Mouse (Mus musculus) CH12.LX (cell line): ENCODE measurements around the gene Srgap2.

Source experiments
- CHD2 ChIP-seq: IDR thresholded peaks from 2 replicates; pipeline ENCODE4 v1.6.1; 2011; ENCODE audit warnings: low read length, improper control_type of control experiment
- CTCF ChIP-seq, 2 experiments: IDR thresholded peaks in 1 of 2; conservative IDR thresholded peaks in 1 of 2; 2 replicates each; pipeline ENCODE4 v1.5.1; 2011 to 2012; ENCODE audit warnings: low read depth in 2 of 2, low read length in 2 of 2, improper control_type of control experiment in 1 of 2, inconsistent platforms in 1 of 2, mild to moderate bottlenecking in 1 of 2, moderate library complexity in 1 of 2
- E2F4 ChIP-seq: IDR thresholded peaks from 2 replicates; pipeline ENCODE4 v1.6.1; 2011; ENCODE audit warnings: low read depth, low read length, improper control_type of control experiment; ENCODE audit not compliant: insufficient replicate concordance
- EP300 ChIP-seq: IDR thresholded peaks from 2 replicates; pipeline ENCODE4 v1.6.1; 2011; ENCODE audit warnings: low read length, improper control_type of control experiment
- NRF1 ChIP-seq: IDR thresholded peaks from 2 replicates; pipeline ENCODE4 v1.6.1; 2014; ENCODE audit warnings: low read depth, mild to moderate bottlenecking, inconsistent platforms, low read length, improper control_type of control experiment, moderate library complexity
- POLR2A ChIP-seq: IDR thresholded peaks from 2 replicates; pipeline ENCODE4 v1.6.1; 2011; ENCODE audit warnings: low read depth, mild to moderate bottlenecking, improper control_type of control experiment, low read length
- POLR2AphosphoS2 ChIP-seq: IDR thresholded peaks from 2 replicates; pipeline ENCODE4 v1.6.1; 2011; ENCODE audit warnings: low read depth, low read length, improper control_type of control experiment
- USF1 ChIP-seq: IDR thresholded peaks from 2 replicates; pipeline ENCODE4 v1.6.1; 2014; ENCODE audit warnings: low read depth, mild to moderate bottlenecking, inconsistent platforms, low read length, improper control_type of control experiment

DNA sequence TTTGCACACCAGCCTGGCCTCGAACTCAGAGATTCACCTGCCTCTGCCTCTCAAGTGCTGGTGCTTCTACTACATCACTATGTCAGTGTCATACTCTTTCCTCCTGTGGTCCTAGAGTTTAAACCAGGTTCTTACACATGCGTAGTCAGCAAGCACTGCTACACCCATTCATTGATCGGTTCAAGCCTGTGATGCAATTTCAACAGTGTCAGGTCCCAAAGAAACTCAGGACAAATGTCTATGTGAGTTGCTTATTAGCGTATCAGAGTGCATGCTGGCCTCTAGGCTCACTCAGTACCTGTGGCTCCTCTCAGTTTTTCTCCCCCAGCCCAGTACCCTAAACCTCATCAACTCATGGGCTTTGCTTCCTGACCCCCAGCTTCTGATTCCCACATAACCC lies 43.2 kb upstream of the Srgap2 start:
- no peak for TF ChIP-seq USF1
- no peak for TF ChIP-seq CTCF (conservative IDR thresholded peaks at IDR 0.05 in 1 of 2, IDR thresholded peaks at IDR 0.05 in 1 of 2; ENCODE audit: low read depth in 2 of 2, low read length in 2 of 2)
- no peak for TF ChIP-seq E2F4
- TF ChIP-seq POLR2A = no peak
- TF ChIP-seq POLR2AphosphoS2 = no peak
- TF ChIP-seq EP300 = no peak
- TF ChIP-seq CHD2 = no peak
- TF ChIP-seq NRF1 = no peak
